Mouse (Mus musculus): ENCODE measurements at regions not wholly inside any gene's neighbourhood (a gene's known extent, or its start where the extent isn't known, plus 50 kb on each side); places are given as distances from the start of the nearest gene placed in this dataset.

DNA sequence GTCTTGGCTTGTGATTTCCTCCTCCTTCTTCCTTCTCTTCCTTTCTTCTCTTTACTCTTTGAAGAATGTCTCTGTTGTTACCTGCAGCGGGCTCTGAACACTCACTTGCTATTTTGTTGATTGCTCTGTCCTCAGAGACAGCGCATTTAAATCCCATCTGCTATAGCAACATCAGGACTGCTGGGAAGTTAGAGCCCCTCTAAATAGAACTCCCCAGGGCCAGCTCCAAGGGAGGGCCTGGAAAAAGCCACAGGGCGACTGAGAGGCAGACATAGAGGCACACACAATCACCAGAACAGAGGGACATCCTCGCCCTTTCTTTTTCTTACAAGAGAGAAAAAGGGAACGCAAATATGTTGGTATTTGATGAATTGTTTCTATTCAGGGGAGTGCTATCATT is 306.6 kb downstream of the Satb1 start:
- ATAC-seq (ENCODE audit: low FRiP score, low read depth), result no peak
- WGBS, result 26% methylated on average over 5 of the region's 5 CpGs
- H3K4me2 ChIP-seq, result no peak overlapping the region
- no peak overlapping the region for H3K9ac ChIP-seq
- H3K9me3 ChIP-seq, result no peaks in the 10 kb centered on the region
- H3K4me1 ChIP-seq (replicated peaks), result no peaks in the 10 kb centered on the region
- no peaks in the 10 kb centered on the region for H3K27me3 ChIP-seq
- no peaks in the 10 kb centered on the region for H3K36me3 ChIP-seq
- no peak overlapping the region for H3K27ac ChIP-seq (replicated peaks)
- no peak overlapping the region for H3K4me3 ChIP-seq

DNA sequence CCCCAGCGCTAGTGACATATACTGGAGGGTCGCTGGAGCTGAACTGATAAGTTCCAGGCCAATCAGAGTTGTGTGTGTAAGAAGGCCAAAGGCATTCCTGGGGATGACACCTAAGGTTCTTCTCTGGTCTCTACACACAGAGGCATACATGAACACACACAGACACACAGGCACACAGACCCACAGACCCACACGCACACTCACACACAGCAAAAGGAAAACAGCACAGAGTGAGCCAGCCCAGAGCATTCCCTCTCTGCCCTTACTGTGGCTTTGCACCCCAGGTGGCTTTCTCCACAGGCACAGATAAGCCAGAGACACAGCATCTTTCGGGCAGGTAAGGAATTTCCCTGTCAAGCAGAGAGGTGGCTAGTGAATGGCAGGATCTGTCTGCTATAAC is 307.1 kb downstream of the Satb1 start:
- Histone ChIP-seq H3K4me2 (no peak overlapping the region), H3K4me1 (replicated peaks) (no peaks in the 10 kb centered on the region), H3K9me3 (no peaks in the 10 kb centered on the region), H3K36me3 (no peaks in the 10 kb centered on the region), H3K27ac (replicated peaks) (no peak overlapping the region), H3K4me3 (no peak overlapping the region), H3K27me3 (no peaks in the 10 kb centered on the region), H3K9ac (no peak overlapping the region)
- no peak for ATAC-seq (ENCODE audit: low FRiP score, low read depth)
- WGBS, result 56% methylated on average over 4 of the region's 4 CpGs

DNA sequence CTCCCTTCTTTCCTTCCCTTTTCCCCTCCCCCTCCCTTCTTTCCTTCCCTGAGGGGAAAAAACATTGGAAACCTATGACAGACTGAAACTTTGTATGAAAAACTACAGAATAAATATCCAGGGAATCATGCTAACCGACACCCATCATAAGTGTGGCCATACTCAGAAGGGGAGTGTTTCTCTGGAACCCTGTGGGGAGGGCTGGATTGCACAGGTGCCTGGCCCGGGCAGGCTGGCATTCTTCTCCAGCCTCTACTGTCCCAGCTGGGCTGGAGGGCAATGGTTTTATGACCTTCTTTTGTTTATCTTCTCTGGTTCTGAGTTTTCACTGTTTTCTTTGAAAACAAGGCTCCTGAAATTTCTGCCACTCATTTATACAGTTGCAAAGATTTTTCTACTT is 307.9 kb downstream of the Satb1 start:
- Histone ChIP-seq H3K4me2 (no peak overlapping the region), H3K4me1 (replicated peaks) (no peaks in the 10 kb centered on the region), H3K27ac (replicated peaks) (no peak overlapping the region), H3K9me3 (no peaks in the 10 kb centered on the region), H3K4me3 (no peak overlapping the region), H3K9ac (no peak overlapping the region), H3K36me3 (no peaks in the 10 kb centered on the region), H3K27me3 (no peaks in the 10 kb centered on the region)
- WGBS, result 51% methylated on average over 2 of the region's 2 CpGs
- no peak for ATAC-seq (ENCODE audit: low FRiP score, low read depth)

GRCm38 (mm10) chr17:51511917-51512316 is 321.2 kb downstream of the Satb1 start:
- ATAC-seq (ENCODE audit: low FRiP score, low read depth), result no peak

DNA sequence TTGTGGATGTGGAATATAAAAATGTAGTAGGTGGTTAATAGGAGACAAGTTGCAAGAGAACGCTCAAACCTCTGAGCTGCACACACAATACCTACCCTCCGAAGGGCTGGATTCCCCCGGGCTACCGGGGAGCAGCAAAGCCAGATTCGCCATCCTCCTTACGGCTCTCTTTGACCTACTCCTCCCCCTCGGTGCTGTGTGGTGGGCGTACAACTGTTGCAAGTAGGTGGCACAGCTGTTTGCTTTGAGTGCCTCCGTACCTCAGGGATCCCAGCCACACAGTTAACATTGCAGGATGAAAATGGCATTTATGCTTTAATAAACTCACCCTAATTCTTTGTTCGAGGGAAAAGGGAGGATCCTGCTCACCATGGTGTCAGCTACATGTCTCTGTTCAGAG is 321.6 kb upstream of the Tbc1d5 start:
- Histone ChIP-seq H3K9ac (no peak overlapping the region), H3K4me3 (no peak overlapping the region), H3K36me3 (no peaks in the 10 kb centered on the region), H3K4me1 (replicated peaks) (no peaks in the 10 kb centered on the region), H3K27ac (replicated peaks) (no peak overlapping the region), H3K27me3 (no peaks in the 10 kb centered on the region), H3K9me3 (no peaks in the 10 kb centered on the region), H3K4me2 (no peak overlapping the region)
- WGBS, result 57% methylated on average over 10 of the region's 10 CpGs
- ATAC-seq (ENCODE audit: low FRiP score, low read depth), result no peak

More at GRCm38 (mm10) chr17:51511917-51512316, 321.2 kb downstream of the Satb1 start:
- Histone ChIP-seq H3K4me2 (no peak overlapping the region), H3K27ac (replicated peaks) (no peak overlapping the region), H3K9me3 (no peaks in the 10 kb centered on the region), H3K27me3 (no peaks in the 10 kb centered on the region), H3K4me3 (no peak overlapping the region), H3K9ac (no peak overlapping the region), H3K4me1 (replicated peaks) (no peaks in the 10 kb centered on the region), H3K36me3 (no peaks in the 10 kb centered on the region)
- 85% methylated on average over 2 of the region's 2 CpGs for WGBS

GRCm38 (mm10) chr17:51499541-51499940 is 320.4 kb upstream of the Tbc1d5 start:
- Histone ChIP-seq H3K27ac (replicated peaks) (no peak overlapping the region), H3K9me3 (no peaks in the 10 kb centered on the region), H3K9ac (no peak overlapping the region), H3K4me2 (no peak overlapping the region), H3K27me3 (no peaks in the 10 kb centered on the region), H3K4me3 (no peak overlapping the region), H3K36me3 (no peaks in the 10 kb centered on the region), H3K4me1 (replicated peaks) (no peaks in the 10 kb centered on the region)
- ATAC-seq (ENCODE audit: low FRiP score, low read depth), result no peak
- WGBS, result 82% methylated on average over 2 of the region's 2 CpGs

DNA sequence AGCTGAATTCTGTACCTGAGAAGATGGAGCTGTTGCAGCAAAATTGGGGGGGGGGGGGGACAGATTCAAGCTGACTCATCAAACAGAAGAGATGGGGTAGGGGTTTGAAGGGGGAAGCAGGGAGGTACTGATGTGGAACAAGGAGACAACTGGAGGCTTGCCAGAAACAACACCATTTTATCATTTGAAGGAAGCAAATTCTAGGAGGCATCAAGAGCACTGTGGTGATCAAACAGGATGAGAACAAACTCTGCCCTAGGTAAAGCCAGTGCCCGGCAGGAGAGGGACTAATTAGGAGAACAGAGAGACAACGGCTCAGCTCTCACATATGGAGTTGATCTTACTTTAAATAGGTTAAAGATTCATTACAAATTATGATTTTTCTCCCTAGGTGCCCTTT is 315.9 kb upstream of the Tbc1d5 start:
- H3K36me3 ChIP-seq, result no peaks in the 10 kb centered on the region
- no peak overlapping the region for H3K4me2 ChIP-seq
- no peak for ATAC-seq (ENCODE audit: low FRiP score, low read depth)
- no peaks in the 10 kb centered on the region for H3K4me1 ChIP-seq (replicated peaks)
- no peak overlapping the region for H3K27ac ChIP-seq (replicated peaks)
- WGBS, result 67% methylated on average over 2 of the region's 2 CpGs
- no peak overlapping the region for H3K9ac ChIP-seq
- H3K4me3 ChIP-seq, result no peak overlapping the region
- H3K27me3 ChIP-seq, result no peaks in the 10 kb centered on the region
- H3K9me3 ChIP-seq, result no peaks in the 10 kb centered on the region

DNA sequence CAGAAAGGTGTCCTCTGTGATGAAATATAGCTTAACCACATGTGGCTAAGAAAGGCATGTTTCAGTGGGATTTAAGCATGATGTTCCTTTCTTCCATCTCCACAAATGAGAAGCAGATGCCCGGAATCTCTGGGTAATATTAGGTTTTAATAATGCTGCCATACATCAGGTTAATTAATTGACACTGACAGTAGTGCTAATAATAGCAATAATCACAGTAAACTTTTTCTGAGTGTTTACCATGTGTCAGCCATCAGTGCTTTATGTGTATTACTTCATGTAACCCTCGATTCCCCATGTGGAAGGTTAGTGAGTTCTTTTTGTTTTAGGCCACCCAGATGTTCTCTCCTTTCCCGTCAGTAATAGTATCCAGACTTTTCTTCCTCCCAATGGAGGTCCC is 310.2 kb upstream of the Tbc1d5 start:
- no peak for ATAC-seq (ENCODE audit: low FRiP score, low read depth)
- Histone ChIP-seq H3K9ac (no peak overlapping the region), H3K4me3 (no peak overlapping the region), H3K4me2 (no peak overlapping the region), H3K36me3 (no peaks in the 10 kb centered on the region), H3K27me3 (no peaks in the 10 kb centered on the region), H3K4me1 (replicated peaks) (no peaks in the 10 kb centered on the region), H3K27ac (replicated peaks) (no peak overlapping the region), H3K9me3 (no peaks in the 10 kb centered on the region)
- 84% methylated on average over 3 of the region's 3 CpGs for WGBS

GRCm38 (mm10) chr17:51487918-51488445 is 308.8 kb upstream of the Tbc1d5 start:
- Histone ChIP-seq H3K4me3 (no peak overlapping the region), H3K36me3 (no peaks in the 10 kb centered on the region), H3K27ac (replicated peaks) (no peak overlapping the region), H3K27me3 (no peaks in the 10 kb centered on the region), H3K9me3 (no peaks in the 10 kb centered on the region), H3K4me1 (replicated peaks) (no peaks in the 10 kb centered on the region), H3K4me2 (no peak overlapping the region), H3K9ac (no peak overlapping the region)
- ATAC-seq (ENCODE audit: low FRiP score, low read depth), result no peak
- 93% methylated on average over 3 of the region's 3 CpGs for WGBS

DNA sequence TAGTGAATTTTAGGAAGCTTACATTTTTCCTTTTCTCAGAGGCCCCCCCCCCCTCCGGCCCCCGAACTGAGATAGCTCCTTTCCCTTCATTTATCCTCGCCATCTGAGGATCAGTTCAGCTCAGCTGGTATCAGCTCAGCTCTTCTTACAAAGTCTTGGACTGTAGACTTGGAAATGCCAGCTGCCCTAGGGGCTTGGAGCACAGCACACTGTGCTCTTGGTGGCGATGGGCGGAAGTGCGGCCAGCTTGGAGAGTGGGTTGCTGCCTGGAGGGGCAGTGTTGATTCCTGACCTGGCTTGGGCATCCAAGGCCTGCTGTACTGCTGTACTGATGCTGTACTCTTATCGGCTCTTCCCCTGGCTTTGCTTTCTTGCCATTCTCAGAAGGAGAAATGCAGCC is 298.7 kb upstream of the Tbc1d5 start:
- ATAC-seq (ENCODE audit: low FRiP score, low read depth), result no peak
- Histone ChIP-seq H3K27ac (replicated peaks) (no peak overlapping the region), H3K9me3 (no peaks in the 10 kb centered on the region), H3K36me3 (no peaks in the 10 kb centered on the region), H3K4me3 (no peak overlapping the region), H3K9ac (no peak overlapping the region), H3K27me3 (no peaks in the 10 kb centered on the region), H3K4me1 (replicated peaks) (no peaks in the 10 kb centered on the region), H3K4me2 (no peak overlapping the region)
- 80% methylated on average over 7 of the region's 7 CpGs for WGBS

DNA sequence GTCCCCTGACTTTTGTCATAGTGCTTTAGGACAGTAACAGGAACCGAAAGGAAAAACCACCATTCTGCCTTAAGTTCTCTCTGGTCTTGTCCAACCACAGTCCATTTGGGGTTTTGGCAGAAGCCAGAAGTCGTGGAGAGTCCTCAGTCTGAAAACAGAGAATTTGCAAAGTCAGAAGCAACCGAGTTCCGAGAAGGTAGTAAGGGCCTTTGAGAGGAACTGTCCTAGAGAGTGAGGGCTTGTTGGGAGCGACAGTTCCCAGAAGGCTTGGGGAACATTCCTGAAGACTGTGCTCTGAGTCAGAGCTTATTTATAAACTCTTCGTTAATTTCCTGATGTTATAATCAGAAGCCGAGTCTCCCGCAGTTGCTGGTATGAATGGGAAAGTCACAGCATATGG is 298.3 kb upstream of the Tbc1d5 start:
- no peaks in the 10 kb centered on the region for H3K4me1 ChIP-seq (replicated peaks)
- H3K4me3 ChIP-seq, result no peak overlapping the region
- no peak for ATAC-seq (ENCODE audit: low FRiP score, low read depth)
- H3K27me3 ChIP-seq, result no peaks in the 10 kb centered on the region
- H3K36me3 ChIP-seq, result no peaks in the 10 kb centered on the region
- H3K9ac ChIP-seq, result no peak overlapping the region
- no peaks in the 10 kb centered on the region for H3K9me3 ChIP-seq
- 96% methylated on average over 8 of the region's 8 CpGs for WGBS
- H3K27ac ChIP-seq (replicated peaks), result no peak overlapping the region
- H3K4me2 ChIP-seq, result no peak overlapping the region

DNA sequence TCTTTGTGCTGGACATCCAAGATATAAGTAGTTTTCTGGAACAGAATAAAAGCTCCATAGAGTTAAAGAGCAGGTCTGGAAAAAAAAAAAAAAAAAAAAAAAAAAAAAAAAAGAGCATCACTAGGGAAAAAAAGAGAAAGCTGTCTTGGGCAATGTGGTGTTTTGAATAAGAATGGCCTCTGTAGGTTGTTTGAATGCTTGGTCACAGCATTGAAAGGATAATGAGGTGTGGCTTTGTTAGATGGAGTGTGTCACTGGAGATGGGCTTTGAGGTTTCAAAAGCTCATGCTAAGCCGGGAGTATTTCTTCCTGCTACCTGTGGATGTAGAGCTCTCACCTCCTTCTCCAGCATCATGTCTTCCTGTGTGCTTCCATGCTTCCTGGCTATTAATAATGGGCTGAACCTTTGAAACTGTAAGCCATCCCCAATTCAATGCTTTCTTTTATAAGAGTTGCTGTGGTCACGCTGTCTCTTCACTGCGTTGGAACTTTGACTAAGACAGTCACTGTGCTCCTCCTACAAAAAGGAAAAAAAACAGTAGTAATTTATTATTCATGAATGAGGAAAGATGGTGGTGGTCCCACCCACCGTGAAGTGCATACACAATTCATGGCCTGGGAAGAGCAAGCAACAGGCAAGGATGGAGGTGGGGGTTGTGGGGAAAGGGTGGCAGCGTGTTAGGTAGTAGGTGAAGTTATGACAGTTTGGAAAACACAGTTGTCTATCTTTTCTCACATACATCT is 283.2 kb upstream of the Tbc1d5 start:
- no peaks in the 10 kb centered on the region for H3K9me3 ChIP-seq
- H3K9ac ChIP-seq, result no peak overlapping the region
- no peak overlapping the region for H3K27ac ChIP-seq (replicated peaks)
- 24% methylated on average over 5 of the region's 5 CpGs for WGBS
- 0 out of 2 replicates have a peak, but pooled peaks cover 7% of the 10 kb centered on the region for H3K4me1 ChIP-seq (replicated peaks)
- peak overlapping the region; percentile 47 for H3K4me2 ChIP-seq
- H3K27me3 ChIP-seq, result no peaks in the 10 kb centered on the region
- H3K36me3 ChIP-seq, result no peaks in the 10 kb centered on the region
- no peak overlapping the region for H3K4me3 ChIP-seq
- no peak for ATAC-seq (ENCODE audit: low FRiP score, low read depth)

DNA sequence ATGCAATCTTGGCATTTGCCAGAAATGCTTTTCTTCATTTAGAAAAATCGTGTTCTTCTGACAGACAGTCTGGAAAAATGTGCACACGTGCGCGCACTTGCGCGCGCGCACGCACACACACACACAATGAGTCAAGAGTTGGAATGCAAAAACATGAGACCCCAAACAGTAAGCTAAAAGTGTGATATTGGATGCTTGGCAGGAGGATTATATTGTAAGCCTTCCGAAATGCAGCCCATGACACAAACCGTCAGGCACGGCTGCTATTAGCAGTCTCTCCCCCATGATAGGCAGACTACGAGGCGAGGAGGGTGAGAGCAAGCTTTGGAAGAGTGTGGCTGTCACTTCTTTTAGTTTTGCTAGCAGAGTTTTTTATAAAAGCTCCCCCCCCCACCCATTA is 282.1 kb upstream of the Tbc1d5 start:
- no peak overlapping the region for H3K27ac ChIP-seq (replicated peaks)
- H3K4me2 ChIP-seq, result peak overlapping the region; percentile 47
- no peaks in the 10 kb centered on the region for H3K36me3 ChIP-seq
- 48% methylated on average over 14 of the region's 14 CpGs for WGBS
- no peak for ATAC-seq (ENCODE audit: low FRiP score, low read depth)
- no peaks in the 10 kb centered on the region for H3K9me3 ChIP-seq
- 0 out of 2 replicates have a peak, but pooled peaks cover 7% of the 10 kb centered on the region for H3K4me1 ChIP-seq (replicated peaks)
- H3K9ac ChIP-seq, result no peak overlapping the region
- H3K27me3 ChIP-seq, result no peaks in the 10 kb centered on the region
- H3K4me3 ChIP-seq, result peak overlapping the region; percentile 22
